Mouse (Mus musculus): ENCODE data around the gene Phactr4.

Phactr4 gene

GRCm38 (mm10) chr4:132411322-132412094 is 10.8 kb downstream of the Phactr4 start:
- no peak for DNase-seq

DNA sequence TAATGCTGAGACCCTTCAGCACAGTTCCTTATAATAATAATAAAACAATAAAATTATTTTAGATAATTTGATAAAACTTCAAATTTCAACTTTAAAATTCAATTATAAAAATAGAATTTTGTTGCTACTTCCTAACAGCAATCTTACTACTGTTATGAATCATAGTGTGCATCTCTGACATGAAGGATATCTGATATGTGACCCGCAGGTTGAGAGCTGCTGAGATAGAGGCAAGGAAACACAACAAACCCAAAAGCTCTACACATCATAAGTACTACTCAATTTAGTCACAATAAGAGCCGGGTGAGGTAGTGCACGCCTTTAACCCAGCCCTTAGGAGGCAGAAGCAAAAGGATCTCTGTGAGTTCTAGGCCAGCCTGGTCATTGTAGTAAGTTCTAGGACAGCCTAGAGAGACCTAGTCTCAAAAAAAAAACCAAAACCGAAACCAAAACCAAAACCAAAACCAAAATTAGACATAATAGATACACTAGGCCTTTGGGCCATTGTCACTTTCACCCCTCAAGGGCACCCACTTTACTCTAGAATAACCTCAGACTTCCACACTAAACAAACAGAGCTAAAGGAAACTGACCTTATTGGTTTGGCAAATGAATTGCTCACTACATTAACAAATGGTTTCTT is 12.6 kb downstream of the Phactr4 start:
- DNase-seq = no peak

DNA sequence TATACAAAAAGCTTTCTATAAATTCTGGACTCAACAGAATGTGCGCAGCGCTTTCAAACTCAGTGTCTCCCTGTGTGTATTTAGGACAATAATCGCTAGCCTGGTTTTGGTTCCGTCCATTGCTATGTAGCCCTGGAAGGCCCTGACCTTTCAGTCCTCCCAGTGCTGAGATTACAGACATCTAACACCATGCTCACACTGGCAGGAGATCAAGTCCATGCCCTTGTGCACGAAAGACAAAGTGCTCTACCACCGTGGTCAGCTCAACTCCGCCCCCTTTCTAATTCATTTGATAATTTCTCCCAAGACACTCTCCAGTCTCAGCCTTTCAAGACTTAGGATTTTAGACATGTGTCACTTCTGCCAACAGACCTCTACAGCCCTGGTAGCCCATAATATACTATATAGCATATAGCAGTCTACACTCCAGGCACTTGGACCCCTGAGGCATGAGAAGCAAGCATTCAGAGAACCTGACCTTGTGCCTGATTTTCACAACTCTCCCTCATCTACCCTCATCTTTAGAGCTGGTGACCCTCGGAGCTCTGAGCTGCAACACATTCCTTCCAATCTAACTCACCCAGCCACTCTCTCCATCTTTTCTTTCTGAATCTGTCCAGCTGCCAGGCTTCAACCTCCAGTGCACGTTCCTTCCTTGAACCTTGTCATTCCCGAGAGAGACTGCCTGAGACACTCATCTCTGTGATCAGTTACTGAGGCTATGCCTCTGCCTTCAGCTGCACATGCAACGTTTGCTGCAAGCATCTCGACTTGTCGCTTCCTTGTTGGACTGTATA is 15.7 kb downstream of the Phactr4 start:
- no peak for DNase-seq

DNA sequence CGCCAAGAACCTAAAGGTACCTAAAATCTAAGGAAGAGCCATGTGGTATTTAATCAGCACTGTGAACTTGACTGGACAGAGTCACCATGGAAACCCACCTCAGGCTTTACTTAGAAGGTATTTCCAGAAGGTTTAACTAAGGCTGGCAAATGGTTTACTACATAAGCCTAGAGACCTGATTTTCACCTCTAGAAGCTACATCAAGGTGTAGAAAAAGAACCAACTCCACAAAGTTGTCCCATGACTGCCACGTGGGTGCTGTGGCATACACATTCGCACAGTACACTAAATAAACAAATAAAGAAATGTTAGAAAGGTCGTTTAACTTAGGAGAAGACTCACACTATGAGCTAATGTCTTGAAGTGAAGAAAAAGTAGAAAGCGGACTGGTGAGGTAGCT is 17.7 kb downstream of the Phactr4 start:
- DNase-seq = no peak

- no peak for DNase-seq
These were observed 19.1 kb downstream of the Phactr4 start for GRCm38 (mm10) chr4:132403063-132403660.

GRCm38 (mm10) chr4:132401016-132401415 is 21.3 kb downstream of the Phactr4 start:
- DNase-seq = no peak

DNA sequence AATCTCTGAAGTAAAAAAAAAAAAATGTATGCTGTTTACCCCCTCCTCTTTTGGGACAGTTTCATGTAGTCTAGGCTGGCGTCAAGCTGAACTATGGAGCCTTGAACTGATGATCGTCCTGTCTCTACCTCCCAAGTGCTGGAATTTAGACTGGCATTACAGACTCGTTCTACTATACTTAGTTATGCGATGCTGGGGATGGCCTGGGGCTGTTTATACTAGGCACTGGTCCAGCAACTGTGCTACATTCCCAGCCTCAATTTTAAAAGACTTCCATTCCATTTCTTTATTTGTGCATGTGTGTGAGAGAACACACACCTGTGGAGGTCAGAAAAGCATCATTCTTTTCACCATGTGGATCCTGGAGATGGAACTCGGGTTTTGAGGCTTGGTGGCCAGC is 23.4 kb downstream of the Phactr4 start:
- DNase-seq = no peak

DNA sequence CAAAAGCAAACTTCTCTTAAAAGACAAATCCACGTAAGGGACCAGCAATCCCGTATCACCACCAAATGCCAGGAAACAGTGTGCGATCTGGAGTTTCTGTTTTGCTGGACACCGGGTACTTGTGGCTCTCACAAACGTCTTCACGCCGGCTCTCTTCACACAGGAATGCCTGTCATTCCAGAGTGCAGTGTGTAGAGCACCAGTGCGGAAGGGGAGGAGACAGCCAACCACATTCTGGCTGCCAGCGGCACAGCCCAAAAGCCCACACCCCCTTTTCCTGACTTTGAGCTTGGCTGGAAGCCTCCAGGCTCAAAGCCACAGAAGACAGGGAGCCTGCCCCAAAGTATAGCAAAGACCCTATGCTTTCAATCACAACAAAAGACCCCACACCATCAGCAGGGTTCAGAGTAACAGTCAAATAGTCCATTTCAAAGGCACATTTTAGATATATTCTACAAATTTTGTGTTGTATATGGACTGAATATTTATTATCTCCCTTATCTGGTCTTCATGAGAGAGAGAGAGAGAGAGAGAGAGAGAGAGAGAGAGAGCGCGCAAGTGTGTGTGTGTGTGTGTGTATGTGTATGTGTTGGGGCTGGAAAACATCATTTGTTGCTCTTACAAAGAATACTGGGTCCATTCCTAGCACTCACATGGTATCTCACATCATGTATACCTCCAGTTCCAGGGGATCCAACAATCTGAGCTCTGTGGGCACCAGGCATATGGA is 24.1 kb downstream of the Phactr4 start:
- DNase-seq = no peak

- DNase-seq = no peak
These were observed 25.2 kb downstream of the Phactr4 start for GRCm38 (mm10) chr4:132397120-132397519.

- DNase-seq = no peak
These were observed 26.0 kb downstream of the Phactr4 start for GRCm38 (mm10) chr4:132396251-132396650.

GRCm38 (mm10) chr4:132391063-132391740 is 31.1 kb downstream of the Phactr4 start:
- no peak for DNase-seq

- DNase-seq = no peak
These were observed 33.0 kb downstream of the Phactr4 start for GRCm38 (mm10) chr4:132389302-132389701.

DNA sequence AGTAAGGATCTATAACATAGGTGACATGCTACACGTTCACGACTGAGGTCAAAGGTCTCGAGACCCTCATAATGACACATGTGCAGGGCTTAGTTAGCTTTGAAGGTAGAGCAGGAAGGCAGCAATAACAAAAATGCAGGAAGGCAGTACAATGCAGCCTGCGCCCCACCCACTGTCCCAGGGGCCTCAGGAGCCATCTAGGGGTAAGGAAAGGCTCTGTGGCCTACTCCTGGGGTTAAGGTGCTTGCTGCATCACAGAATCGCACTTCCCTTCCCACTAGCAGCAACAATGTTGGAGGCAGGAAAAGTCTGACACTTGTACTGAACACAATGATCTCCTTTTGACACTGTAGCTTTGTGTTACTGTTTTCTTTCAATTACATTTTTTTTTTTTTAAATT is 34.7 kb downstream of the Phactr4 start:
- no peak for DNase-seq

DNA sequence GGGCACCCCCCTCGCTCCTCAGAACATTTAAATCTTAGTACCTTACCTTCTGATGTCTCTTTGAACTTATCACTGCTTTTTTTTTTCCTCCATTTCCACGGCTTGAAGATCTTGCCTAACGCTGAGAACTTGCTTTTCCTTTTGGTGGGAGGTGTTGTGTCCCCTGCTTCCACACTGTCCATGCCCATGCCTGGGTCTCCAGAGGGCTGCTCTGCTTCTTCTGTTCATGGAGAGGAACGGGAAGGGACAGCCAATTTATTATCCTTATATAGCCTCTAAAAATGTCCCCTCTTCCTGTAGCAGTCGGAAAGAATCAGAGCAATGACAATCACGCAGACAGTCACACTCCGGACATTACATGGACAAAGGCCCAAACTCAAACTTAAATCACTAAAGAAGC is 35.4 kb downstream of the Phactr4 start:
- DNase-seq = no peak

- DNase-seq = no peak
These were observed 36.4 kb downstream of the Phactr4 start for GRCm38 (mm10) chr4:132385771-132386410.

DNA sequence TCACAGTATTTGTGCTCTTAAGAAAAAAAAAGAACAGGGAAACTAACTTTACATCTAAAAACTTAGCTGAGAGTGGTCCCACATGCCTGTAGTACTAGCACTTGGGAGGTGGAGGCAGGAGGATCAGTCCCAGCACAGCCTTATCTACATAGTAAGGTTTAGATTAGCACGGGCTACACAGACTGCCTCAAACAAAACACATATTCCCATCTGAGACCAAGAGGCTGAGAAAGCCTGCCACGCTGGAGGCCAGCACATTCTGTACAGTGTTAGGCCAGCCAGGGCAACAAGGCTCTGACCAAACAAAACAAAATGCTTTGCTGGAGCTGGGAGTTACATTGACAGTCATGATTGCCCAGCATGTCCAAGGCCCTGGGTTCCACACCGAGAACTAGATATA is 38.8 kb downstream of the Phactr4 start:
- no peak for DNase-seq

GRCm38 (mm10) chr4:132382296-132382695 is 40.0 kb downstream of the Phactr4 start:
- no peak for DNase-seq

DNA sequence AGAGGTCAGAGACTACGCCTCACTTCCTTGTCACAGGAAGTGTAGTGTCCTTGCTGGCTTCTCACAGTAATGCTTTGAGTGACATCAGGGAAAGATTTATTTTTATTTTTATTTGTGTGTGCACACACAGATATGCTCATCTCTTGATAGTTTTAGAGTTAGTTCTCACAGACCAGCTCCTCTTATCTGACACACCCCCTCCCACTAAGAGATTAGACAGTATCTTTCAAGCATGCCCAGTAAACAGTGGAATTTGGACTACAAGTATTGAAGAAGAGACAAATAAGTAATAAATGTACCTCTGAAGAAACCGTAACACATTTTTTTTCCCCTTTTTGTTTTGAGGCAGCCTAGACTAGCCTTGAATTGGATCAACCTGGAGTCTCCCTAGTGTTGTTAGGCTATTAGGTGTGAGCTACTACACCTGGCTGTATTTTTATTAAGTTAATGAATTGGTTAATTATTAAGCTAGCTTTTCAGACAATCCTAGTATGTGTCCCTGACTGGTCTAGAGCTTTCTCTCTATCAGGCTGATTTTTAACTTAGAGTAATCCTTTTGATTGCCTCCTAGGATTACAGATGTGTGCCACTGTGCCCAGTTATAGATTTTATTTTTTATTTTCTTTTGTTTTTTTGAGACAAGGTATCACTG is 41.2 kb downstream of the Phactr4 start:
- DNase-seq = no peak

GRCm38 (mm10) chr4:132373820-132374219 is 48.5 kb downstream of the Phactr4 start:
- no peak for DNase-seq

GRCm38 (mm10) chr4:132369953-132370750 is 52.1 kb downstream of the Phactr4 start:
- DNase-seq = no peak
